Mouse (Mus musculus) T-cell, adult 2 months (primary cell): ENCODE data around the gene Rgs2.

Experiments used
- DNase-seq: peaks from one replicate; pipeline ENCODE4 v3.0.0; 2022; ENCODE audit warnings: low spot score

Gene Rgs2

DNA sequence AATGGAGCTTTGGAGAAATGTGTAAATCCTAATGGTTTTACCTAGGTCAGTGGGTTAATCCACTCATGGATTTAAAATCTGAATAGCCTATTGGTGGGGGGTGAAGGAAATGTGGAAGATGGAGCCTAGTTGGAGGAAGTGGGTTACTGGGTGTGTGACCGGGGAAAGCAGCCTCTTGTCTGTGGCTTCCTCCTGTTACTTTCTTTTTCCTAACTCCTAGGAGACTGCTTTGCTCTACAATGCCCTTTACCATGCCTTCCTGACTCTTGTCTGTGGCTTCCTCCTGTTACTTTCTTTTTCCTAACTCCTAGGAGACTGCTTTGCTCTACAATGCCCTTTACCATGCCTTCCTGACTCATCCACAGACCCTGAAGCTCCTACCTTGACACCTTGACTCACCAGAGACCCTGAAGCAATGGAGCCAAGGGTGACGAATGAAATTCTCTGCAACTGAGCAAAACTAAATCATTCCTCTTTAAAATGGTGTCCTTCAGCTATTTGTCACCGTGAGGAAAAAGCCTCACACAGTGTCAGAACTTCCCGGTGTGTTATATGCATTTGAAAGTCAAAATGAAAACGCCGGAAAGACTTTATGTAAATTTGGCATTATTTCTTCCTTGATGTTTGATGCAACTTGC lies 18.9 kb downstream of the Rgs2 start:
- DNase-seq: no peak

DNA sequence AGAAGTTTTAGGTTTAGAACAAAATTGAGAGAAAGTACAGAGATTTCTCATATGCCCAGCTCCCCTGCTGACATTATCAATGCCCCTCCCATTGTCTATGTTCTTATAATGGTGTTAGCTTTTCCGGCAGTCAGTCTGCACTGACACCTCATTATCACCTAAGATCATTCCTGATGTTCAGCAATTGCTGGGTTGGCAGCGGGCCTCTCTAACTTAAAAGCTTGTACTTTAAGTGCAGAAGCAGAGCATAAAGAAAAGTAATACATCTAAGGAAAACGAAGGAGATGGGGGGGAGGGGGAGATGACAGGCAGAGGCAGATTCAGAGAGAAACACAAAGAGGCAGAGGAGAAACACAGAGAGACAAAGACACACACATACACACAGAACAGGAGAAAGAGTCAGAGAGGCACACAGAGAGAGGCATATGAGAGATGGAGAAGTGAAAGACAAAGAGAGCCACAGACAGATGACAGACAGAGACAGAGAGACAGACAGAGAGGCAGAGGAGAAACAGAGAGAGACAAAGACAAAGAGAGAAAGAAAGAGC lies 21.1 kb downstream of the Rgs2 start:
- no peak for DNase-seq

DNA sequence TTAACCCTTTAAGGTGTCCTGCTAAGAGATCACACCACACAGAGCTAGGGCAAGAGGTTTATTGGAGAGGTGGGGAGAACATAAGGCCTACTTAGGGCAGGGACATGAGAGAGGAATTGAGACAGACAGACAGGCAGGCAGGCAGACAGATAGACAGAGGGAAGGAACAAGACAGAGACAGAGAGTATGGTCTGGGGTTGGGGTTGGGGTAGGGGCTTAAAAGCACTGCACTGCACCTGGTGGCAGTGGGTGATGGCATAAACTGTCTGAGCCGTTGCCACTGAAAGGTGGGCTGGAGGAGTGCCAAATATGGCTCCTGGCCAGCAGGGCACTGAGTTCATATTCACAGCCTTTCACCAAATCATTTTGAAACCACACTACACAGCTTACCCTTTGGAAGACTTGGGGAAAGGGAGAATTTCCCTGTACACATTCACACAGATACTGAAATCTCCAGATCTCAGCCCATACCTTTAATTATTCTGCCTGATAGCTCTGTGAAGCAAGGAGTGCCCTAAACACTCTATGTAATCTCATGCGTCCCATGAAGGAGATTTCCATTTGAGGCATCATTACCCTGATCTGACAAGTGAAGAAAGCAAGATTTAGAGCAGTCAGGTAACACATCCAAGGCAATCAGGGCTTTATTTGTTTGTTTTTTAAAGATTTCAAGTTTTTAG lies 21.7 kb downstream of the Rgs2 start:
- DNase-seq: no peak

GRCm38 (mm10) chr1:143980811-143981210 lies 23.1 kb downstream of the Rgs2 start:
- DNase-seq: no peak

DNA sequence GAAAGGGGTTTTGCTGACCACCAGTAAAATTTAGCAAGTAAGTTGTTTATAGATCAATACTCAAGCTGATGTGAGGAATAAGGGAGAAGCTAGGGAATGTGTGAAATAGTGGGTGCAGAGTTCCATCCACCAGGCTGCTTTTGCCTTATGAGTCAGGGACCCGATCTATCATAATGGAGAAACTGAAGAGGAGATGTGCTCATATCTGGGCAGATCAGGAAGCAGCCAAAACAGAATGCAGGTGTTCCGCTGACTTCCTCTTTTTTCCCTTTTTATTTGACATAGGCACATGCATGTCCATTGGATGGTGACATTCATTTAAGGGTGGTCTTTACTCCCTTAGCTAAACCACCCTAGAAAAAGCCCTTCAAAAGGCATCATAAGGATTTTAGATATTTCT lies 29.3 kb downstream of the Rgs2 start:
- DNase-seq: no peak

DNA sequence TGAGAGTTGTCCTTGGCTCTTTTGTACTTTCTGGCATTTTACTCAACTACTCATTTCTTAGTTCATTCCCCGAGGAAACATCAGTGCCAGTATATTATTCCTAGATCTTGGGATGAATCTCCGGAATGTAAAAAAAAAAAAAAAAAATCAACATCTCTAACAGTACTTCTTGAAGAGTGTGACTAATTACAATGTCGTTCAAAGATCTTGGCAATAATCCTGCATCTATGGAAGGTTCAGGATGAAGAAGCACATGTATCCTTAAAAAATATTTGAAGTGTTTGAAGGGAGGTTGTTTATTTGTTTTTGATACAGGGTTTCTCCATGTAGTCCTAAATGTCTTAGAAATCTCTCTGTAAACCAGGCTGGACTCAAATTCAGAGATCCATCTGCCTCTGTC lies 41.7 kb downstream of the Rgs2 start:
- no peak for DNase-seq

GRCm38 (mm10) chr1:143960340-143960739 lies 43.6 kb downstream of the Rgs2 start:
- DNase-seq: no peak

DNA sequence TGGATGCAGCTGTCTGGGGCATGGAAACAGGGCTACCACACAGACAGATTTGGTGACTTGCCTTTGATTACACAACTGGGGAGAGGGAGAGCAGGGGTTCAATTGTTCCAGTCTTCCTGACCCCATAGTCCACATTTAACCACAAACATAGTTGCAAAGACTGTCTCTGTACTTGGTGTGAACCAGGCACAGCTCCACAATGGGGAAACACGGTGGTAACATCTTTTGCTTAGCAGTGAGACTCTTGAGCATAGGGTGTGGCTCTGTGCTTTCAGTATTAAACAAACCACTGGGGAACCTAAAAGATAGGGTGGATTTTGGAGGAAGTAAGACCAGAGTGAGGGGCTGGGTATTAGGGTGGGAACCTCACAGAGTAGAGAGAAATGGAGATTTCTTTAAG lies 47.9 kb downstream of the Rgs2 start:
- DNase-seq: no peak

DNA sequence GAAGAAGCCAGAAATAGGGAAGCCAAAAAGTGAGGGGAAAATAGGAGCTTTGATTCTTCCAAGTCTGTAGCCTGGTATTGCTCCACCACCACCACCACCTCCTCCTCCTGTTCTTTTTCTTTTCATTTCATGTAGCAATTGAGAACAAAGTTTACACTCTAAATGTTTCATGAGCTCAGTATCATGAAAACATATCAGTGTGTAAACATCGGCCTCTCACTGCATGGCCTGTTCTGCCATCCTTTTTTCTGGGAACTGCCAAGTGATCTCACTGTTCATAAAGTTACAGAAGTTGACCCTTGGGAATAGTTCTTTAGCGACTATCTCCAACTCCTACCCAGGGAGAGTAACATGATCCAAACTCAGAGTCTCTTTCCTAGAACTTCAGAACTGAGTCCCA lies 51.1 kb downstream of the Rgs2 start:
- DNase-seq: no peak
